Mouse (Mus musculus) lung, postnatal 0 days (tissue): Measurements from ENCODE around the gene Strip2. TPM values are rescaled to one million over a fixed set of nuclear protein-coding genes. Genes with fewer than 3 reads are reported as not detected.
A peak's percentile ranks its signal among the peaks of the same experiment; 100 is the strongest.

ENCODE experiments used
- ATAC-seq: fragments of 200-750 bp; cut with Nextera tagmentation; 2 replicates; pipeline ENCODE4 v1.8.0; 2017; ENCODE audit warnings: moderate library complexity
- DNase-seq: peaks from one replicate; pipeline ENCODE4 v3.0.0-alpha.2; 2016; ENCODE audit warnings: low spot score
- H3K27ac ChIP-seq: fragments of 300-500 bp; sonication (generic); 2 replicates; pipeline ENCODE4 v1.5.1; 2014; ENCODE audit warnings: antibody characterized with exemption, mild to moderate bottlenecking, low read length, mixed read lengths
- H3K27me3 ChIP-seq: fragments of 300-500 bp; sonication (generic); replicated peaks from 2 replicates; pipeline ENCODE4 v1.6.1; 2014; ENCODE audit warnings: low read length, mixed read lengths; ENCODE audit not compliant: insufficient read depth
- H3K36me3 ChIP-seq: fragments of 300-500 bp; sonication (generic); 2 replicates; pipeline ENCODE4 v1.6.1; 2014; ENCODE audit warnings: low read length, mixed read lengths; ENCODE audit not compliant: insufficient read depth
- H3K4me1 ChIP-seq: fragments of 300-500 bp; sonication (generic); 2 replicates; pipeline ENCODE4 v1.6.1; 2014; ENCODE audit warnings: antibody characterized with exemption, low read depth, low read length, mixed read lengths; ENCODE audit not compliant: insufficient read depth
- H3K4me2 ChIP-seq: fragments of 300-500 bp; sonication (generic); replicated peaks from 2 replicates; pipeline ENCODE4 v1.6.1; 2014; ENCODE audit warnings: low read depth, mild to moderate bottlenecking, low read length, moderate library complexity, mixed read lengths
- H3K4me3 ChIP-seq: fragments of 300-500 bp; sonication (generic); 2 replicates; pipeline ENCODE4 v1.5.1; 2014; ENCODE audit warnings: low read depth, low read length
- H3K9ac ChIP-seq: fragments of 300-500 bp; sonication (generic); replicated peaks from 2 replicates; pipeline ENCODE4 v1.6.1; 2014; ENCODE audit warnings: low read depth, mild to moderate bottlenecking
- H3K9me3 ChIP-seq: fragments of 300-500 bp; sonication (generic); 2 replicates; pipeline ENCODE4 v1.6.1; 2016; ENCODE audit warnings: low read length, mixed read lengths
- CTCF ChIP-seq: IDR thresholded peaks from 2 replicates; pipeline ENCODE4 v1.5.1; 2016; ENCODE audit warnings: antibody characterized with exemption, mild to moderate bottlenecking
- EP300 ChIP-seq: IDR thresholded peaks from 2 replicates; pipeline ENCODE4 v1.6.1; 2016; ENCODE audit warnings: antibody characterized with exemption, mild to moderate bottlenecking, control low read depth
- WGBS: fragments of 180-500 bp; shearing (Covaris S2); extraction: QIAGEN DNeasy Blood & Tissue Kit; methylation state at CpG from one replicate; pipeline ENCODE4 v1.1.7; 2014; 5-methylcytosine and 5-hydroxymethylcytosine counted together
- polyA plus RNA-seq: library from polyadenylated mRNA; unstranded; fragments of >200 nt; fragmentation: Nextera tagmentation; extraction: Ambion mirVana; gene quantifications from 2 replicates; pipeline ENCODE4 v1.2.1, GENCODE M21; 2015

Strip2 gene
- polyA plus RNA-seq, 1 experiment from 2014 or later, result 0.47 TPM

DNA sequence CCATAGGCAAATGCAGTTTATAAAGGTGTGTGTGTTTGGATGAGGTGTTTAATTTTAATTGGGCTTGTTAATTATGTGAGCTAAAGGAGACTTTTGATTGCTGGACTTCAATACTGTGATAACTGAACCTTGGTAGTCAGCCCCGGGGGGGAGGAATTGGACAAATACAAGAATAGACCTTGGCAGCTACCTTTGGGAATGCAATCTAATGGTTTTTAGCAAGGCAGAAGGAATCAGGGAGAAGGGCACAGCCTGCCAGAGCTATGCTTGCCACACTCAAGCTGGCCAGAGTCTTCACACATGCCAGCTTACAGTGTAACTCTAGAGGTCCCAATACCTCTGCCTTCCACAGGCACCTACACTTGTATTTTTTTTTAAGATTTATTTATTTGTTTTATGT is 18.9 kb downstream of the Strip2 start:
- WGBS, result 96% methylated on average over 1 of the region's 1 CpGs

DNA sequence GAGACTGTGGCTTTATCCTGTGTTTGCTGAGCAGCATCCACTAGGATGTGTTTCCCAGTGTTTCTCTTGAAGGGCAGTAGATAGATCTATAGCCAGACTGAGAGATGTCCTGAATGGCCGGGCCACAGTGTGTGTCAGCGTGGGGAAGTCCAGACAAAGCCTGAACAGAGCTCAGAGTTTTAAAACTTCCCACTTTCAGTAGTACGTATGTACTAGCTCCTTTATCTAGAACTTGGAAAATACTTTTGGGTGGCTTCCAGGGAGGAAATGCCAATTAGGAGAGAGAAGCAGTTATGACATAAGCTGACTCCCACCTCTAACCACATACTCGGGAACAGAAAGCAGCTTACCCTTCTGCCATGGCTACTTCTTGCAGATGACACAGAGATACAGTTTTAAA is 23.6 kb downstream of the Strip2 start:
- no peaks in the 10 kb centered on the region for H3K9me3 ChIP-seq
- no peaks in the 10 kb centered on the region for H3K36me3 ChIP-seq
- H3K9ac ChIP-seq, result no peak overlapping the region
- no peaks in the 10 kb centered on the region for H3K4me1 ChIP-seq
- TF ChIP-seq EP300, result no peak
- TF ChIP-seq CTCF, result no peak
- no peaks in the 10 kb centered on the region for H3K27me3 ChIP-seq
- H3K4me3 ChIP-seq, result no peak overlapping the region
- H3K4me2 ChIP-seq, result no peak overlapping the region
- H3K27ac ChIP-seq, result no peak overlapping the region
- 28% methylated on average over 4 of the region's 4 CpGs for WGBS
- peak; percentile 62 for DNase-seq
- ATAC-seq, result peak; percentile 8; the same call in 1 of the 2 replicates

More for the DNA sequence above, 18.9 kb downstream of the Strip2 start:
- Histone ChIP-seq H3K4me3 (no peak overlapping the region), H3K27me3 (no peaks in the 10 kb centered on the region), H3K4me2 (no peak overlapping the region), H3K27ac (no peak overlapping the region), H3K4me1 (no peaks in the 10 kb centered on the region), H3K36me3 (no peaks in the 10 kb centered on the region), H3K9ac (no peak overlapping the region), H3K9me3 (no peaks in the 10 kb centered on the region)
- ATAC-seq, result no peak
- no peak for DNase-seq
- TF ChIP-seq EP300 (no peak), CTCF (no peak)

DNA sequence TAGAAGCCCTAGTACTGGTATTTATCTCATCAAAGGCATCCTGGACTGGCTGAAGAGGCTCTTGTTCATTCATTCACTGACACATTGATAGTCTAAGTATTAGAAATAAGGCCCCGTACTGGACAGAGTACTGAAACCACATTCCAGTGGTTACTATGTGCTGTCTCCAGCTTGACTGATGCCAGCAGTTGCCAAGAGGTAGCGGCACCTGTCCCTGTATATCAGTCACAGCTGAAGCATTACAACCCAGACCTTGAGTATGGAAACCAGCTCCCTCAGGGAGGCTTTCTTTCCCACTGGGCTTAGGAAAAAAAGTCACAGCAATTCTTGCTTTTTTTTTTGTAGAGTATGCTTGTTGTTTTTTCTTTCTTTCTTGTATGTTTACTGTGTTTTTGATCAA is 24.2 kb downstream of the Strip2 start:
- Histone ChIP-seq H3K9ac (no peak overlapping the region), H3K4me1 (no peaks in the 10 kb centered on the region), H3K27me3 (no peaks in the 10 kb centered on the region), H3K27ac (no peak overlapping the region), H3K9me3 (no peaks in the 10 kb centered on the region), H3K4me2 (no peak overlapping the region), H3K4me3 (no peak overlapping the region), H3K36me3 (no peaks in the 10 kb centered on the region)
- ATAC-seq (no peak), DNase-seq (no peak)
- no peak for TF ChIP-seq EP300
- TF ChIP-seq CTCF, result no peak
- 64% methylated on average over 2 of the region's 2 CpGs for WGBS

DNA sequence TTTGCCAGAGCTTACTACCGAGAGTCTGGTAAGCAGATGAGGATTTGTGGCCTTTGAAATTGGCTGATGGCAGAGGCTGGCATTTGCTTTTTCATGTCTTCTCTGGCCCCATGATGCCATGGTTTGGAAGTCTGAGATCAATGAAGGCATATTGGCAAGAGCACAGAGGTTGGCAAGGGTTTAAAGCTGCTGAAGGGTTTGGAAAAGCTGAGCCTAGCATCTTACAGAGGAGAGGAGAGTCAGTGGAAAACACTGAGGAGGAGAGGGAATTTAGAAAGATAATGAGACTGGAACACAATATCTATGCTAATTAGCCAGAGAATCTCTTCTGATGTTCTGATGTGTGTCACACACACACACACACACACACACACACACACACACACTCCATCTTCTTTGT is 27.7 kb downstream of the Strip2 start:
- no peak for TF ChIP-seq EP300
- no peak for TF ChIP-seq CTCF
- Histone ChIP-seq H3K27ac (no peak overlapping the region), H3K27me3 (no peaks in the 10 kb centered on the region), H3K9me3 (no peaks in the 10 kb centered on the region), H3K9ac (no peak overlapping the region), H3K4me2 (no peak overlapping the region), H3K4me3 (no peak overlapping the region), H3K36me3 (no peaks in the 10 kb centered on the region), H3K4me1 (no peaks in the 10 kb centered on the region)
- WGBS, result 71% methylated on average over 1 of the region's 1 CpGs
- ATAC-seq, result no peak
- DNase-seq, result no peak

DNA sequence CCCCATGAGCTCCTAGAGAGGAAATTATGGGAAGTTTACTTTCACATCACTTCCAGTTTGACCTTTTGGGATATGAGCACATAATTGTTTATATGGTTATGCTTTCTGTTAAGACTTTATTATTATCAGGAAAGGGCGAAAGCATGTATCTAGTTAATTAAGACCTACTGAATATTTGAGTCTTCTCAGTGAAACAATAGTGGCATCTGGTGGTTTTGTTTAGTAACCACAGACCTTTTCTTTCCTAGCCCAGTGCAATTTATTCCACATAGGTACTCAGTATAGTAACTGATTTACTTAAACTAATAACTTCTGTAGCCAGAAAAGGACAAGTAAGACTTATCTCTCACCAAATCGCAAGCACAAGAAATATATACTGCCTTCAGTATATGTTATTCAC is 29.8 kb downstream of the Strip2 start:
- no peak overlapping the region for H3K27ac ChIP-seq
- H3K4me1 ChIP-seq, result no peaks in the 10 kb centered on the region
- no peak overlapping the region for H3K9ac ChIP-seq
- TF ChIP-seq EP300 (no peak), CTCF (peak; percentile 65)
- no peaks in the 10 kb centered on the region for H3K36me3 ChIP-seq
- 79% methylated on average over 2 of the region's 2 CpGs for WGBS
- no peaks in the 10 kb centered on the region for H3K9me3 ChIP-seq
- ATAC-seq (no peak), DNase-seq (peak; percentile 49)
- no peak overlapping the region for H3K4me3 ChIP-seq
- no peaks in the 10 kb centered on the region for H3K27me3 ChIP-seq
- no peak overlapping the region for H3K4me2 ChIP-seq

DNA sequence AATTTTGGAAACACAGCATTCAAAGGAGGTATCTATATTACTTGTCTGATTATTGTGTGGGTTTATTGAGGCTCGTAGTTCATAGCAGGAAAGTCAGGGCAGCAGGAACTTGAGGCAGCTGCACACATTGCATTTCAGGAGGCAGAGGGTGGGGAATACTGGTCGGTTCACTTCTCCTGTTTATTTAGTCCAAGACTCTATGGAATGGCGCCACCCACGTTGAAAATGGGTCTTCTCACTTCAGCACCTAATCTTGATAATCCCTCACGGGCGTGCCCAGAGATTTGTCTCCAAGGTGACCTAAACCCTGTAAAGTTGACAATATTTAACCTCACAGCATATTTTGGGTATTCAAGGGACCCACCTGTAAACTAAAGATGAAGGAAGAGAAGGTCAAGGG is 31.0 kb downstream of the Strip2 start:
- Histone ChIP-seq H3K27me3 (no peaks in the 10 kb centered on the region), H3K4me3 (no peak overlapping the region), H3K4me1 (no peaks in the 10 kb centered on the region), H3K9ac (no peak overlapping the region), H3K27ac (no peak overlapping the region), H3K9me3 (no peaks in the 10 kb centered on the region), H3K4me2 (no peak overlapping the region), H3K36me3 (no peaks in the 10 kb centered on the region)
- 43% methylated on average over 6 of the region's 6 CpGs for WGBS
- DNase-seq (no peak), ATAC-seq (no peak)
- TF ChIP-seq CTCF (no peak), EP300 (no peak)

DNA sequence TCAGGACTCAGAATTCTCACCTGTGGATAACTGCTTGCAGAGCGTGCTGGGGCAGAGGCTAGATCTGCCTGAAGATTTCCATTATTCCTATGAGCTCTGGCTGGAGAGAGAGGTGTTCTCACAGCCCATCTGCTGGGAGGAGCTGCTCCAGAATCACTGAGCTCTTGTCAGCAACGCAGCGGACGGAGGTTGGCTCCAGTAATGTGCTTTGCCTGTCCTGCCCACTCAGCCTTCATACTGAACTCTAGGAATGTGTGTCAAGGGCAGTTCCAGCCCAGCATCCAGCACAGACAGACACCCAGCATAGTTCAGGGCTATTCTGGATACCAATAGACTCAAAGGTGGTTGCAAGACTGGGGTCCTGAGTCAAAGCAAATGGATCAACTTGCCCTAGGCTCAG is 39.9 kb downstream of the Strip2 start:
- Histone ChIP-seq H3K27ac (no peak overlapping the region), H3K9me3 (no peaks in the 10 kb centered on the region), H3K4me2 (no peak overlapping the region), H3K27me3 (no peaks in the 10 kb centered on the region), H3K4me1 (no peaks in the 10 kb centered on the region), H3K4me3 (no peak overlapping the region), H3K9ac (no peak overlapping the region), H3K36me3 (no peaks in the 10 kb centered on the region)
- no peak for TF ChIP-seq CTCF
- TF ChIP-seq EP300, result no peak
- DNase-seq (no peak), ATAC-seq (no peak)
- WGBS, result 78% methylated on average over 4 of the region's 4 CpGs
